Mouse (Mus musculus): ENCODE measurements around the gene Rps16. TPM values are rescaled to one million over a fixed set of nuclear protein-coding genes. Genes with fewer than 3 reads are reported as not detected.
"Not testable (repeated sequence)": the region's sequence is repeated elsewhere in the genome, so short reads cannot be mapped to it uniquely, and the experiment has no call there.

Rps16 gene
- total RNA-seq, 4 experiments from 2014 or later, result 472 to 574 (median 541) TPM

DNA sequence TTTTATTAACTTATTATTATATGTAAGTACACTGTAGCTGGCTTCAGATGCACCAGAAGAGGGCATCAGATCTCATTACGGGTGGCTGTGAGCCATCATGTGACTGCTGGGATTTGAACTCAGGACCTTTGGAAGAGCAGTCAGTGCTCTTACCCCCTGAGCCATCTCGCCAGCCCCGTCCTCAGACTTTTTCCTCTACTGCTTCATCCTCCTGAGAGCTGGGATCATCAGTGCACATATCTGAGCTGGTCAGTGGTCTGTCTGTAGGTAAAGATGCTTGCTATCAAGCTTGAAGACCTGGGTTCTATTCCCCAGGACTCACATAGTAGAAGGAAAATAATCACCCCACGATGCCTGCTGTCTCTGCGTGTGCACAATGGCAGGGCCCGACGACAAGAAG lies 36.9 kb downstream of the Rps16 start:
- DNase-seq (ENCODE audit: low spot score), result not testable (repeated sequence)

DNA sequence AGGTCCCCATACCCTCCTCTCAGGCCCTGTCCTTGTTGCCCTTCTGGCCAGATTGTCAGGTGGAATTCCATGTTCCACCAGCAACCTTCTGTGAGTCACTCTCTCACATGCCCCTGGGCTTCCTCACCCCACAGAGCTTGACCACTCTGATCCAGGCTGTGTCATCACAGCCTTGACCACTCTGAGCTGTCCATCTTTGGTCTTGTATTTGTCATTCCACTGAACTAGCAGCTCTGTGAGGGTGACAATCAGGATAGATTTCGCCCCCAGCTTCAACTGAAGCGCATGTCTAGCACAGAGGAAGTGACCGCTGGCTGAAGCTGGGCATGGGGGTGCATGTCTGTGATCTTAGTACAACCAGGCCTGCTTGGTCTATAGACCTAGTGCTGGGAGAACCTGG lies 39.9 kb downstream of the Rps16 start:
- no peak for DNase-seq (ENCODE audit: low spot score)

DNA sequence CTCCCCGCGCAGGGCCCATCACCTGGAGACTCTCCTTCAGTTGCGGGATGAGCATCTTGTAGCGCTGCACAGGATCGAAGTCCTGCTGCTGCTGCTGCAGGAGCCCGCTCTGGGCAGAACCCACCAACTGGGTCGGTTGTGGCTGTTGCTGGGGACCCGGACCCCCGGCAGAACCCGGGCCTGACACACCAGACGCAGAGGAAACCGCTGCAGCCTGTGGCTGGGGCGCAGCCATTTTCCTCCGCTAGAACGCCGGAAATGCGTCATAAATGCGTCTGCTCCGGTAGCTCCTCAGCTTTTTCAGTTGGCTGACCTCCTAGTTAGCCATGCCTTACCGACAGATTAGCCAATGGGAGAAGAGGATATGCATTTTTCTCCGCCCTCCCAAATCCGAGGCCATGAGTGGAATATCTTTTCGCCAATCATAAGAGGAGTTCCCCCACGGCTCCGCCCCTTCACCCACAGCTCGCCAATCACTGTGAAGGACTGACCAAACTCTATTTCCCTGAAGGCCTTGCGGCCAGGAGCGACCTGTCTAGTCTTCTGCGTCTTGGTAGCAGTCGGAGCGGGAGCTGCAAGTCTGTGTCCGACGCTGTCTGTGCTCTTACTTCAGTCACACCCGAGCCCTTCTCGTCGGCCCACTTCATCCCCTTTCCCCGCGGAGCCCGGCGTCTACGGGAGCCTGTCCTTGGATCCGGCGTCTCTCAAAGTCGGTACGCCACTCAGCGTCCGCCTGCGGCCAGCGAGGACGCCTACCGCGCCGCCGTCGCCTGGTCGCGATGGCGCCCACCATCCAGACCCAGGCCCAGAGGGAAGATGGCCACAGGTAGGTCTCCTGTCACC lies 42.2 kb downstream of the Rps16 start, which contains the start of the genes Med29 and Paf1:
Med29 (minus strand) TSS at position 280 of the 843 bp plus-strand sequence.
Paf1 (plus strand) TSS at position 523 of the 843 bp plus-strand sequence.
- DNase-seq (ENCODE audit: low spot score), result peak; percentile 99

DNA sequence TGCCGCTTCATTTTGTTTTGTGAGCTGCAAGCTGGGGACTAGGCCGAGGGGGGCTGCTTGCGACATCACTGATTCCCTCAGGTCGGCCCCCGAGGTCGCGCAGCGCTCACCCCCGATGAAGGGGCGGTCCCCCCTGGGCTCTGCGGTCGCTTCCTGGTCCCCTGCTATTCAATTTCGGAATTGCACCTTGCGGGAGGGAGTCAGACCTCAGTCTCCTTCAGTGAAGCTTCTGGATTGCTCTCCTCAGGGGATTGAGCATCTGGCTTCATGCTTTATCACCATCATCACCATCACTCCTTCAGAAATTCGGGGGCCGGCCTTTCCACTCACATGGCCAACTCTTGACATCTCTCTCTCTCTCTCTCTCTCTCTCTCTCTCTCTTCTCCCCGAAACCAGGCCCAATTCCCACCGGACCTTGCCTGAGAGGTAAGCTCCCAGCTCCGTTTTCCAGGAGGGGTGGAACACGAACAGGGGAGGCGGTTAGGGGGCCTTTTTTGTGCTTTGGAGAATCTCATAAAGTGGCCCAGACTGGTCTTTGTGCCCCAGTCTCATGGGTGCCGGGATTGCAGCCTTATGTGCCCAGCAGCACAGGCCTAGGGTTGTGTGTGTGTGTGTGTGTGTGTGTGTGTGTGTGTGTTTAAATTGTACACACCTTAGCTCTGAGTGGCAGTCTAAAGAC lies 43.0 kb downstream of the Rps16 start:
- DNase-seq (ENCODE audit: low spot score), result no peak

DNA sequence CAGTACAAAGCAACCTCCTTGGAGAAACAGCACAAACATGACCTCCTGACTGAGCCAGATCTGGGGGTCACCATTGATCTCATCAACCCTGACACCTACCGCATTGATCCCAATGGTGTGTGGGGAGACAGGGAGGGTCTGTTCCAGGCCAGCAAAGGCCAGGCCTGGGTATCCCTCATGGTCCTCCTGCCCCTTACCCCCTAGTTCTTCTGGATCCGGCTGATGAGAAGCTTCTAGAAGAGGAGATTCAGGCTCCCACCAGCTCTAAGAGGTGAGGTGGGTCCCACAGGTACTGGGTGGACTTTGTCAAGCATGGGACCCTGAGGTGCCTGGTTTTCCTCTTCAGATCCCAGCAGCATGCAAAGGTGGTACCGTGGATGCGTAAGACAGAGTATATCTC lies 45.0 kb downstream of the Rps16 start:
- no peak for DNase-seq (ENCODE audit: low spot score)

DNA sequence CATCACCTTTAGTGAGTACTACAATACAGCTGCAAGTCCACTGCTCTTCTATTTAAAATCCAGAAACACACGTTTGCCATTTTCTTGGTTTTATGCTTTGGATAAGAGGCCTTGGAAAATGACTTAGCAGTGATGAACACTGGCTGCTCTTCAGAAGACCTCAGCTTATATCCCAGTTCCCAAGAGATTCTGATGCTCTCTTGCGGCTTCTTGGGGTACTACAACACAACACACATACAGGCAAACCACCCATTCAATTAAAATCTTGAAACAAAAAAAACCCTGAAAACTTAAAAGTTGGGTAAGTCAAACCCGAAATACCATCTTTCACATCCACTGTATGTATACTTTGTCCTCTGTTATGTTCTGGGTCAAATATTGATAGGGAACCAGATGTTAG lies 47.5 kb downstream of the Rps16 start:
- no peak for DNase-seq (ENCODE audit: low spot score)

DNA sequence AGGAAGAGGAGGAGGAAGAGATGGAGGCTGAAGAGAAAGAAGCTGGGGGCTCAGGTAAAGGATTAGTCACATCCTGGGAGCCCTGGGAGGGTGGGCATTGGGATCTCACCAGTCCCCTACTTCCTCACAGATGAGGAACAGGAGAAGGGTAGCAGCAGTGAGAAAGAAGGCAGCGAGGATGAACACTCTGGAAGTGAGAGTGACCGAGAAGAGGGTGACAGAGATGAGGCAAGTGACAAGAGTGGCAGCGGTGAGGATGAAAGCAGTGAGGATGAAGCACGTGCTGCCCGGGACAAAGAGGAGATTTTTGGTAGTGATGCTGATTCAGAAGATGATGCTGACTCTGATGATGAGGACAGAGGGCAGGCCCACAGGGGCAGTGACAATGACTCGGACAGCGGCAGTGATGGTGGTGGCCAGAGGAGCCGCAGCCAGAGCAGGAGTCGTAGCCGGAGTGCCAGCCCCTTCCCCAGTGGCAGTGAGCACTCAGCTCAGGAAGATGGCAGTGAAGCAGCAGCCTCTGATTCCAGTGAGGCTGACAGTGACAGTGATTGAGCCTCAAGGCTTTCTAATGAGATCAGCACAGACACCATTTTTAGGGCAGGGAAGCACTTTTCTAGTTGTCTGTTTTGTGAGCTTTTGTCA lies 48.4 kb downstream of the Rps16 start:
- no peak for DNase-seq (ENCODE audit: low spot score)

DNA sequence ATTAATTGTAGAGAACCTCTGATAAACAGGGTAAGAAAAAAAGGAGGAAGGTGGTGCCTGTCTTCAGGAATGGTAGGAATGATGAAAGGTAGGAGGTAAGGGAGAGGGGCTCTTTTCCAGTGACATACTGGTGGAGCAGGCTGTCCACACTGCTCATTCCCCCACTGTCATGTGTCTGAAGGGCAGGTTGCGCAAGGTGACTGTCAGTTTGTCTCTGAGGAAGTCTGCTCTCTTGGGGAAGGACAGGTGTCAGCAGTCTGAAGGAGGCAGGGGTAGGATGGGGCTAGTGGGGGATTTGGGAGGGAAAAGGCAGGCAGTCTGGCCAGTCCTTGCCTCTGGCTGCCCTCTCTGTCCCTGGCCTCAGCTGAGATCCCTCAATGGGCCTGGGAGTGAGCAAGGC lies 50.6 kb downstream of the Rps16 start:
- DNase-seq (ENCODE audit: low spot score), result no peak

DNA sequence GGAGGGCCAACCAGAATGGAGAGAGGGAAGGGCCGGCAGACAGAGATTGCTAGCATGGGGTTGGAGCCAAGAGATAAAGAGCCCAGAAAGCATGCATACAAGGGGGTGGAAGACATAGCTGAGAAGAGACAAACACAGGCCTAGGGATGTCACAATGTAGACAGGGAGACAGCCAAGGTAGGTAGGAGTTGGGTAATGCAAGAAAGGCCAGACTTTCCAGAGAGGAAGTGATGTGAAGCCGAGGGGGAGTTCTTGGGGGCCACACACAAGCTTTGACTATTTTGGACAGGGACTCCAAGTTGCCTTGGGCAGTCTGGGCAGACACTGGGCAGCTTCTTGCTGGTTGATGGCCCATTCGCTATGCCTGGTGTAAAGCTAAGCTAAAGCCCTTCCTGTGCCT lies 51.5 kb downstream of the Rps16 start:
- DNase-seq (ENCODE audit: low spot score), result no peak

Other genes starting within 250 kb of the Rps16 start
- not detected for gene 9530053A07Rik, start 221.2 kb upstream of the Rps16 start, total RNA-seq (2022)
- gene Fbl, start 180.9 kb upstream of the Rps16 start, total RNA-seq (2022), result 10 to 100 TPM; 31.1 to 33.6 (median 32.1) TPM
- gene Dyrk1b, start 171.2 kb upstream of the Rps16 start, total RNA-seq (2022), result 10 to 100 TPM; 24.0 to 34.6 (median 31.8) TPM
- 10 to 100 TPM; 11.8 to 14.4 (median 13.3) TPM for gene Eid2, start 82.8 kb upstream of the Rps16 start, total RNA-seq (2022)
- gene Eid2b, start 72.9 kb upstream of the Rps16 start, total RNA-seq (2022), result 10 to 100 TPM; 13.7 to 16.8 (median 15.2) TPM
- gene Selenov, start 59.5 kb upstream of the Rps16 start, total RNA-seq (2022), result not detected
- not detected for gene Dll3, start 48.4 kb upstream of the Rps16 start, total RNA-seq (2022)
- 10 to 100 TPM; 59.2 to 68.5 (median 64.4) TPM for gene Timm50, start 38.6 kb upstream of the Rps16 start, total RNA-seq (2022)
- 10 to 100 TPM; 56.0 to 63.2 (median 57.6) TPM for gene Supt5, start 11.9 kb upstream of the Rps16 start, total RNA-seq (2022)
- gene Plekhg2, start 21.9 kb downstream of the Rps16 start, total RNA-seq (2022), result 10 to 100 TPM in 3 of 4 experiments, 1 to 10 TPM in 1; 8.9 to 13.2 (median 11.2) TPM
- gene Zfp36, start 29.6 kb downstream of the Rps16 start, total RNA-seq (2022), result 10 to 100 TPM; 12.2 to 40.6 (median 16.5) TPM
- 10 to 100 TPM; 19.5 to 24.0 (median 22.2) TPM for gene Med29, start 42.1 kb downstream of the Rps16 start, total RNA-seq (2022)
- 10 to 100 TPM; 35.7 to 44.4 (median 39.1) TPM for gene Paf1, start 42.3 kb downstream of the Rps16 start, total RNA-seq (2022)
- gene Gmfg, start 86.8 kb downstream of the Rps16 start, total RNA-seq (2022), result 1 to 10 TPM; 3.5 to 5.7 (median 4.8) TPM
- under 1 TPM; 0.43 to 0.82 (median 0.61) TPM for gene Lrfn1, start 101.3 kb downstream of the Rps16 start, total RNA-seq (2022)
- gene Ifnl2, start 159.8 kb downstream of the Rps16 start, total RNA-seq (2022), result not detected
- gene Ifnl3, start 172.2 kb downstream of the Rps16 start, total RNA-seq (2022), result not detected
- gene Sycn, start 190.2 kb downstream of the Rps16 start, total RNA-seq (2022), result not detected
- not detected for gene Nccrp1, start 196.6 kb downstream of the Rps16 start, total RNA-seq (2022)
- 10 to 100 TPM; 19.4 to 23.4 (median 21.5) TPM for gene Samd4b, start 247.5 kb downstream of the Rps16 start, total RNA-seq (2022)
- gene Pak4, start 247.5 kb downstream of the Rps16 start, total RNA-seq (2022), result 10 to 100 TPM in 1 of 4 experiments, 1 to 10 TPM in 3; 8.1 to 11.8 (median 8.5) TPM